Mouse (Mus musculus) G1E-ER4 (cell line): Measurements from ENCODE around the gene Abcg5. TPM values are rescaled to one million over a fixed set of nuclear protein-coding genes. Genes with fewer than 3 reads are reported as not detected.

Source experiments
- GATA1 ChIP-seq: IDR thresholded peaks from one replicate; pipeline ENCODE4 v1.8.0; 2012; ENCODE audit warnings: low read length, inconsistent platforms
- polyA plus RNA-seq: library from polyadenylated mRNA; stranded (reverse); fragments of >175 nt; gene quantifications from 2 replicates; pipeline ENCODE4 v1.2.3, GENCODE M21; 2012

Abcg5 gene
- polyA plus RNA-seq, 1 experiment: not detected

DNA sequence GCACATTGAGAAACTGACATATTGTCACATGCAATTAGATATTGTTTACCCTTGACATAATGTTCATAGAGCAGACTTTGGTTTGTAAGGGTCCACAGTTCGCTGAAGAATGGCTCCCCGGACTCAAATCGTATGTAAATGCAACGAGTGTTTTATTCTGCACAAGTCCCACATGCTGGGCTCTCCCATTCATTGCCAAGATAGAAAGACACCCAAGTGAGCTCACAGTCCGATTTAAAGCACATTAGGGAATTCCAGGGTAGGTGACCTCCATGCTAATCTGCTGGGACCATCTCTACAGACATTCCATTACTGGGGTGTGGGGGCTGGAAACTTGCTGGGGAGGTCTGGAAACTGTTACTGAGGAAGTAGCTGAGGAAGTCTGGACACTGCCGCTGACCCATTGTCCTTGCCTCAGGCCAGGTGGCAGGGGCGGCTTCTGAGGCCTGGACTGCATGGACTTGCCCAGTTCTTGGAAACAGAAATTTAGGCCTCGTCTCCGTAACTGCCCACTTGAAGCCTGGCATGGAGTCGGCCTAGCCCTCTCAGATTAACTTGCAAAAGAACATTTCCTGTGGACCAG lies 42.9 kb downstream of the Abcg5 start:
- TF ChIP-seq GATA1: no peak

GRCm38 (mm10) chr17:84637971-84638370 lies 44.8 kb downstream of the Abcg5 start:
- no peak for TF ChIP-seq GATA1

- no peak for TF ChIP-seq GATA1
Measured at GRCm38 (mm10) chr17:84636328-84636727, 46.5 kb downstream of the Abcg5 start.

DNA sequence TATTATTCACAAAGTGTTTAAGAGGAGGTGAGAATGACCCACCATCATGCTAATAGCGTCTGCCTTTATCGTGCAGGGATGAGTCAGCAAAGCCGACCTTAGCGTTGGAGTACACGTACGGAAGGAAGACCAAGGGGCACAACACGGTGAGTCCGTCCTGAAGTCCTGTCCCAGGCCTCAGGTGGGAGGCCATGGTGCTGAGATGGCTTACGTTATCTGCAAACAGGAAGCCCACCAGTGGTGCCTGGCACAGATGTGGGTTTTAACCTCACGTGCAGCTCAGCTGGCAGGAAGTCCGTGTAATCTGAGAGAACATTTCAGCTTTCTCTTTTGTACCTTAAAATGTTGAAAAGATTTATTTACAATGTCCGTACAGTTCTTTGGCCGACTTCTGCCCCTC lies 49.4 kb downstream of the Abcg5 start:
- TF ChIP-seq GATA1: no peak

DNA sequence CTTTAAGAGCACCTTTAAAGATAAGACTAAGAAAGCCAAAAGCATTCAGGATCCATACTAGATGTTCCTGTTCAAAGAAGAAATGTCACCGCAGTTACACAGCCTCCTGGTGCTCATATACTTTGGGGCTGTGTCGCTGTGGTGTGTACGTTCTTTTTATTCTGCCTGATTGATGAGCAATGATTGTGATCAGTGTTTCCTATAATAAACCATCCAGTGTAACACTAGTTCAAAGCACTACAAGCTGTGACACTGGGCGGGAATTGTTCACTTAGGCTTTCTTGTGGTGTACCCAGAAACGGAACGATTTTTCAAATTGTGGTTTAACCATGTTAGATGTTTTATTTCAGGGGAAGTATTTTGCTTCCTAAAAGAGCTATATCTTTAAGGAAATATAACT lies 51.0 kb downstream of the Abcg5 start:
- no peak for TF ChIP-seq GATA1

DNA sequence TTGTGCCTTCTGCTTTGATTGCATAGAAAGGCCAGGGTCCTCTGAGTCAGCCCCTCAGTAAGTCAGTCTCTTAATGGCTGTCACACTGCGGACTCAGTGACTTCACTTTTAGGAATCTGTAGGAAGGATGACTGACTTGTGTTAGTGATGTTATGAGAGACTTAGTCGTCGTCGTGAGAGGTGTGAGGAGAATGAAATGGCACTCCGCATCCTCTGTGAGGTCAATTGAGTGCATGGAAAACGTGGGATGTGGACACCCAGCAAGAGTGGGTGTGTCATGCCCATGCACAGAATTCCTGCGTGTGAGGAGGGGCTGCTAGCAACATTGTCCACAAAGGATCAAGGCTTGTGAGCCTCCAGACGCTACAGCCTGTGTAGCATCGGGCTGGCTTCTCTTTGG lies 54.2 kb downstream of the Abcg5 start:
- TF ChIP-seq GATA1: no peak

DNA sequence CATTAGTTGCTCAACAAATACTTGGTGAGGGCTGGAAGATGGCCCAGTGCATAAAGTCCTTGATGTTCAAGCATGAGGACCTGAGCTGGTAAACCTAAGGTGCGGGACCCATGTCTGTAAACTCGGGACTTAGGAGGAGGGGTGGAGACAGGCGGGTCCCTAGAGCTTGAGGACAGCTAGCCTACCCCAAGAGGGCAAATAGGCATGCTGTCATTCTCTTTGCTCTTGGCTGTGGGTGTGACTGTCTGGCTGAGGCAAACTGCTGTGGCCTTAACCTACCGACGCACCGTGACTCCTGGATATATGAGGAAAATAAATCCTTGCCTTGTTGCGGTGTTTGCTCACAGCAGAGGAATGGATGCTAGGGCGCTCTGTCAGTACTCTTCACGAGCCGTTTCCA lies 55.1 kb downstream of the Abcg5 start:
- no peak for TF ChIP-seq GATA1

GRCm38 (mm10) chr17:84626857-84627305 lies 55.9 kb downstream of the Abcg5 start:
- TF ChIP-seq GATA1: no peak

DNA sequence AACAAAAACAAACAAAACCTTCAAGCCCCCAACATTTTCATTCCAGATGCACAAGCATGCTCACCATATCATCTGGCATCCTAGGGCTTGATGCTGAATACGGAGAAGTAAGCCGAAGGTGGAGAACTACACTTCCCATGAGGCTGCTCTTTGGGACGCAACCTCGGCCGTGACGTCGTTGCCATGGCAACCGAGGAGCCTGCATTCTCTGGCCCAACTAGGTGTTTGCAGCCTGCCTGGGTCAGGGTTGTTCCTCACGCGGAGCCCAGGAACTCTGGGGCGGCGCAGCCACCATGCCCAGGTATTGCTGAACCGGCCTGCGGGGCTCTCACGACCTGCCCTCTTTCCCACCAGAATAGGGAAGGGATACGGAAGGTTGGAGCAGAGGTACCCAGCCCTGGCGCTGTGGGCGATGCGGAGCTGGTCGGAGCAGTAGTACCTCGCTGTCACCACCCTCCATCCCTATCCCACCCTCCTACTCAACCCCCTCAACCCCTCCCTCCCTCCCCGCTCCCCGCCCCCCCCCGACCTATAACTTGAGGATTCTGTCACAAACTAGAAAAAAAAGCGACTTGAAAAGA lies 56.4 kb downstream of the Abcg5 start, which contains the start of gene Dync2li1:
Gene Dync2li1 (plus strand): TSS at position 221 of the 581 bp plus-strand sequence.
- TF ChIP-seq GATA1: no peak

DNA sequence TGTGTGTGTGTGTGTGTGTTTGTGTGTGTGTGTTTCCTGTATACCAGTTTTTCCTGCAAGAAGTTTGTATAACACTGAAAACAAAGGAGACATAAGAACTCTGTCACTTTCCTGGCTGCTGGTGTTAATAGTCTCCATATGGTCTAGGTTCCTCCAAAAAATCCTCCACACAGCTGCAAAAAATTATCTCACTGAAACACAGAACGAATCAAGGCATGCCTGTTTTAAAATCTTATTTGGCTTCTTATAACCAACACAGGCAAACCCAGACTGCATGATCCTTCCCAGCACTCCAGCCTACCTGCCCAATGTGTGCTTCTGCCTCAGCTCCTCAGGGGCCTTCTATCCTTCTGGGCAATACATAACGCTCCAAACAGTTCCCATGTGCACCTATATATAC lies 59.9 kb downstream of the Abcg5 start:
- no peak for TF ChIP-seq GATA1

GRCm38 (mm10) chr17:84622028-84622427 lies 60.8 kb downstream of the Abcg5 start:
- no peak for TF ChIP-seq GATA1

- no peak for TF ChIP-seq GATA1
Measured at GRCm38 (mm10) chr17:84621209-84621608, 61.6 kb downstream of the Abcg5 start.

GRCm38 (mm10) chr17:84620610-84621009 lies 62.2 kb downstream of the Abcg5 start:
- no peak for TF ChIP-seq GATA1

GRCm38 (mm10) chr17:84620076-84620475 lies 62.7 kb downstream of the Abcg5 start:
- TF ChIP-seq GATA1: no peak

- no peak for TF ChIP-seq GATA1
Measured at GRCm38 (mm10) chr17:84619112-84619511, 63.7 kb downstream of the Abcg5 start.

GRCm38 (mm10) chr17:84617953-84618352 lies 64.9 kb downstream of the Abcg5 start:
- no peak for TF ChIP-seq GATA1

GRCm38 (mm10) chr17:84616526-84617074 lies 66.2 kb downstream of the Abcg5 start:
- no peak for TF ChIP-seq GATA1
